Mouse (Mus musculus) adrenal gland, postnatal 4 days (tissue): ENCODE data around the gene Capn7. TPM values are rescaled to one million over a fixed set of nuclear protein-coding genes. Genes with fewer than 3 reads are reported as not detected.

ENCODE experiments used
- DNase-seq, 2 experiments: peaks; one replicate each; pipeline ENCODE4 v3.0.0; 2021 to 2022; ENCODE audit warnings: low spot score in 2 of 2, mixed read lengths in 2 of 2
- total RNA-seq, 2 experiments: library from RNA; stranded (reverse); gene quantifications; 2 replicates each; pipeline ENCODE4 v1.2.3; 2021

Capn7 gene
- total RNA-seq, 2 experiments from 2014 or later: 47.0 to 53.0 TPM

GRCm38 (mm10) chr14:31393936-31394630, 57.6 kb downstream of the Capn7 start:
- DNase-seq: no peak

GRCm38 (mm10) chr14:31394822-31395532, 58.5 kb downstream of the Capn7 start:
- DNase-seq: no peak

- DNase-seq: no peak
Measured at GRCm38 (mm10) chr14:31395629-31396199, 59.3 kb downstream of the Capn7 start.

DNA sequence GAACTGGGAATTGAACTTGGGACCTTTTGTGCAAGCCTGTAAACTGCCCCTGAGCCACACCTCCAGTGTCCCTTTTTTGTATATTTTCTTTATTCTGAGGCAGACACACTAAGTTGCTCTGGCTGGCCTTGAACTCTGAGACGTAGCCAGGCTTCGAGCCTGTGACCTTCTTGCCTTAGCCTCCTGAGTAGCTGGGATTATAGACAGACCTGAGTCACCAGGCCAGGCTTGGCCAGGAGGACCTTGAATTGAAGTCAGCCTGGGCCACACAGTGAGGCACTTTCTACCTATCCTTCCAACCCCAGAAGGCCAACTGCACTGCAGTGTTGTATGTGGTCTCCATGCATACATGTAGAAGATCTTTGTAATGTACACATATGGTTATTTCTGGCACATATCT, 60.0 kb downstream of the Capn7 start:
- no peak for DNase-seq

- no peak for DNase-seq
Measured at GRCm38 (mm10) chr14:31397353-31397752, 60.9 kb downstream of the Capn7 start.

DNA sequence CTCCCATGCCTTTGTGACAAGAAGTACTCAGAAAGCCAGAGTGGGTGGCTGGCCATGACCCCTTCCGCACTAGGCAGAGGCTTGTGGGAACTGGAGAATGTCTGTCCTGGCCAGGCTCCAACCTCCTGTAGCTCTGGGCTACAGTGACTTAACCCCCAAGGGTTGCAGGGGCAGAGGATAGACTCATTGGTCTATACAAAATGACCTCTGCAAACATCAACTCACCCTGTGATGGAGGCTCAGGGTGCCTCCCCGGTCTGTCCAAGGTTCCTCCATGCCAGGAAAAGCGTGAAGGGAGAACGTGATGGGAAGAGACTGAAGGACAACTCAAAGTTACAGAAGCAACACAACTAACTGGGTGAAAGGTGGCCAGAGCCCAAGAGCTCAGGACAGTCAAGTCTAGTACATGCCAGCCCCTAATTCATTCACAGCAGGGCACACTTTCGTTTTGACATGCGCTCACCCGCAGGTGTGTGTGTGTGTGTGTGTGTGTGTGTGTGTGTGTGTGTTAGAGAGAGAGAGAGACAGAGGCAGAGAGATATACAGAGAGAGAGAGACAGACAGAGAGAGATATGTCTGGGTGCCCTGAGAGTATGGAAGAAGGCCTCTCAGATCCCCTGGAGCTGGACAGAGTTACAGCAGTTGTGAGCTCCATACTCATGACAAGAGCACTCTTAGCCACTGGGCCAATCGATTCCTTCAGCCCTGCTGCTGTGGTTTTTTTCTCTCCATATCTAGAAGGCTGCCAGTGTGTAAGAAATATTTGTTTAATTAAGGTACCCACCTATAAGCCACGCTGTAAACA, 61.6 kb downstream of the Capn7 start:
- DNase-seq: peak in 1 of 2 experiments; percentile 37

GRCm38 (mm10) chr14:31398819-31399218, 62.4 kb downstream of the Capn7 start:
- DNase-seq: no peak

DNA sequence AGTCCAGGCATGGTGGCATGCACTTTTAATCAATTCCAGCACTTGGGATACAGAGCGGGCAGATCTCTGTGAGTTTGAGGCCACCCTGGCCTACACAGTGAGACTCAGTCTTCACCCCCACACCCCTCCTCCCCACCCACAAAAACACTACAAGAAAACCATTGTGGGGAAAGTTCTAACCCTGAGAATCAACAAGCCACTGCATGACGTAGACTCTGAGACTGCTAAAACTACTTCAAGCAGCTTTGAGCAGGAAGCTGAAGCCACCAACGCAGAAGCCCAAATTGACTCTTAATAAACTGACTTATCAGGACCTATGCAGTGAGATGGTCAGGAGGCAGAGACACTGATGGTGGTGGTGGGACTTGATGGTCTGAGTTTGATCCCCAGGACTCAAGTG, 62.8 kb downstream of the Capn7 start:
- DNase-seq: no peak

- peak in 1 of 2 experiments; percentile 33 for DNase-seq
Measured at GRCm38 (mm10) chr14:31400246-31400645, 63.8 kb downstream of the Capn7 start.

GRCm38 (mm10) chr14:31400896-31401295, 64.5 kb downstream of the Capn7 start:
- DNase-seq: no peak

- DNase-seq: no peak
Measured at GRCm38 (mm10) chr14:31401918-31402427, 65.5 kb downstream of the Capn7 start.

GRCm38 (mm10) chr14:31402693-31403092, 66.3 kb downstream of the Capn7 start:
- DNase-seq: no peak

DNA sequence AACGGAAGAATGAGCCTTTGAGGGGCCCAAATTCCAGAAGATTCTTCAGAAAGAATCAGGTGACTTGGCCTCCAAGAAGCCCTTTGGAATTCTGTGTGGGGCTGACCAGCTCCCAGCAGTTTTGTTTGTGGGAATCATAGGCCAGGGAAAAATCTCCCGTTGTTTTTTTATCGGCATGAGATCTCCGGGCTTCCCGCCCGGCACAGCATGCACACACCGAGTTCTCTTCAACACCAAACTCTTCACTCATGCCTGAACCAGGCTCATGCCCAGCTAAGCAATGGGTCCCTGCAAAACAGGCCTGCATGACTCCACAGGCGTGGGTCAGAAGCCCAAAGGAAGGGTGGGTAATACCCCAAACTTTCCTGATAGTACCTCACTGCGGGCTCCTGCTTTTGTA, 67.1 kb downstream of the Capn7 start:
- DNase-seq: no peak

GRCm38 (mm10) chr14:31403995-31404394, 67.6 kb downstream of the Capn7 start:
- DNase-seq: no peak

DNA sequence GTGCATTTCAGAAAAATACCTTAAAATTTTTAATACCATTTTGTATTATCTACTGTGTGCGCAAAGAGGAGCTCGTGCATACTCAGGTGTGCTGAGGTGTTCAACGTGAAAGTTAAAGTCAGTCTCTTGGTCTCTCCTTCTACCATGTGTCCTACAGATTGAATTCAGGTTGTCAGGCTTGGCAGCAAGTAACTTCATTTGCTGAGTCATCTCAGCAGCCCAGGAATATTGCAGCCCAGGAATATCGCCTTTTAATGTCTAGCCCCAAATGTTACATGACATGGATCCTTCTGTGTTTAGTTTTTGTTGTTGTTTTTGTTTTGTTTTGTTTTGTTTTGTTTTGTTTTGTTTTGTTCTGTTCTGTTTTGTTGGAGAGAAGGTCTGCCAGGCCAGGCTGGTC, 68.2 kb downstream of the Capn7 start:
- DNase-seq: no peak

DNA sequence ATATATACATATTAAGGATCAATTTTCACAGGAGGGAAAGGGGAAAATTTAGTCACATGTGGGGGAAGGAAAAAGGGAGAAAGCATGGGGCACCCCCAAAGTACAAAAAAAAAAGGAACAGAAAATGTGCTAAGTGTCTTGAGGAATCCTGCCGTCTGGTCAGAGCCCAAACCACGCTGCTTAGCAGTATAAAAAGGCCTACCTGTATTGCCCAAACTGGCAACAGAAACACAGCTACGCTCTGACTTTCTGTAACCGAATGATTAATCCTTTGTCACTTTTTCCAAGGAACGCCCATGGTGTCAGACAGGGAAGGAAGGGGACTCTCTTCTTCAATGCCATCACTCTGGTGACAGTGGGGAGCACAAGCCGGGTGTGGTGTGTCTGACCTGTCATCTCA, 69.2 kb downstream of the Capn7 start:
- DNase-seq: no peak

DNA sequence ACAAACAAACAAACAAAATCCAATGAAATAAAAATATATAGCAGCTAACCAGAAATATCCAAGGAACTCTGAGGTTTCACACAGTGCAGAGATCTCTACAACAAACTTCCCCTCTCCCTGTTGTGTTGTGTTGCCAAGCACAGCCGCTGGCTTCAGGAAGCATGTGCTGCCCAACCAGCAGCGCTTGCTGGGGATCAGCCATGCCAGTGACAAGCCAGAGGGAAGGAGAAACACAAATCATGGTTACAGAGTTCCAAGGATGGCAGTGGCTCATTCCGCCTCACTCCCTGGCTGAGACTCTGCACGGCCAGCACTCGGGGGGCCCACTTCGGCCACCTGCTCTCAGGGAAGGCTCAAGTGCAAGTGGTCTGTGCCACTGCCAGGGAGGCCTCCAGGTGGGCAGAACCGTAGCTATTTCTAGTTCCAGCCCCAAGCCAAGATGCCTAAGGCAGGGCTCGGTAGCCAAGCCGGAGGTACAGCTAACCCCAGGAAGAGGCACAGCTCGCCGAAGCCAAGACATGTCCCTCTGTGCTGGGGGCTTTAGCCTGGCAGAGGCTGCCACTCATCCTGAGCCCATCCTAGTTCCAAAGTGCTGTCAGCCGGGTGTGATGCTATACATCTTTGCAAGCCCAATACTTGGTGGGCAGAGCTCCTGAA, 69.8 kb downstream of the Capn7 start:
- DNase-seq: no peak

DNA sequence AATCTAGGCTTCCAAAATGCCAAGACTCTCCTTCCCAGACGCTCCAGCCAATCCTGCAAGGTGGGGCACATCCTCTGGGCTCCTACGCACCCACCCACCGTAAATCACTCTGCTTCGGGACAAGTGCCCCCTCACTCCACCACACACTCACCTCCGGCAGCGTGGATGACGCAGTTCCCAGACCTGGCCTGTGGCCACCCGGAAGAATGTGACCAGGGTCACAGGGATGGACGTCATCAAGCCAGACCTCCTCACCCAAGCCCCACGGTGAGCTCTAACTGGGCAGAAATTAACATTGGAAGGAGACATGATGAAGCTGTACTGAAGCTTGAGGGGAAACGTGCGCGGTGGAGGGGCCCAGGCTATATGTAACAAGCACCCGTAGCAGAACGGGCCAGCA, 70.8 kb downstream of the Capn7 start:
- no peak for DNase-seq

DNA sequence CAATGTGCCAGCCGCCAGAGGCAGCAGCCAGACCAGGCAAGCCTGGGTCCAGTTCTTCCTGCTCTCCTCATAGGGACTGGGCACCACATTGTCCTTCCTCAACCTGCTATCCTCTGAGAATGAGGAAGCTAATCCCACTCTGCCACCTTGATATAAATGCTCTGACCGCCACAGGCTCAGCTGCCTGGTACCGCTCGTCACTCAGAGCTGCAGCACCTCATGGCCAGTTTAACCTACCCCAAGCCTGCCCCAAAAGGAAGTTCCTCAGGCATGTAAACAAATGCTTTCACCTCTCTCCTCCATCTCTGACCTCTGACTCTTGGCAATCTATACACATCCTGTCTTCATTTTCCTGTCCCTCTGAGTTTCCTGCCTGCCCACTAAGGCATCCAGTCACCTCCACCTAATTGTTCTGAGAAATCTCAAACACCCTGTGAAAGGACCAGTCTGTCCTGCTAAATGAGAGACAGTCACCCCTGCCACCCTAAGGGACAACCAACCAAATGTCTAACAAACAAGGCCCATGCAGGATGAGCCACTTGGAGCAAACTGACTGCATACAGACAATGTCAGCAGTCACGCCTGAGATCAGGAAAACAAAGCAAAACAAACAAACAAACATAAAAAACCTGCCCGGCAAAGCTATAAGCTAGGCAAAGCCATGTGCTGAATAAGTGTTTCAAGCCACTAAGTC, 71.6 kb downstream of the Capn7 start:
- no peak for DNase-seq

DNA sequence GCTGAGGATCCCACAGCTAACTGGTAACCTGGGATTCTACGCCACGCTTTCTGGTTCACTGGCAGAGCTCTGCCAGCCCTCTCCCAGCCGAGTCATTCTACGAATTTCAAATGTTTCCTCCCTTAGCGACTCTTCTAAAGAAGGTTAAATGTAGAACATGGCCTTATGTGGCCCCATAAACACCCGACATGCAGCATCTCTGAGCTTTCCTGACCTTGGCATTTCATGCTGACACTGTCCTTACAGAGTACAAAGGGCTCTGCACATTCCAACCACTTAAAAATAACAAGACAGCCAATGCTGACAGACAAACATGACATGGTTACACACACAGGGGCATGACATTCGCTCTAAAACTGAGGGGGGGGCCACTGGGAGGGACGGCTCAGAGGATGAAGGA, 72.2 kb downstream of the Capn7 start:
- no peak for DNase-seq
